ENCODE assay signal across 17 mouse cellular contexts in genomic region chr6:8668013-8668811, GRCm38 (mm10).
"Had no signal": no experiment of that assay in that cellular context is flagged by ENCODE, and none has a peak within 500 bp of the region (broad histone marks: within the 10 kb centered on the region; RNA-seq: fewer than 3 reads in every experiment).

No protein-coding gene starts in this region.

- H3K9ac ChIP-seq: kidney, embryonic 15.5 days; liver, embryonic 14.5 days; liver, postnatal 0 days; lung, embryonic 14.5 days; midbrain, embryonic 12.5 days; midbrain, embryonic 15.5 days had no signal

- H3K27ac ChIP-seq: left cerebral cortex, adult 2 months; liver, embryonic 14.5 days; macrophage; midbrain, embryonic 12.5 days; midbrain, embryonic 15.5 days had no signal

- H3K4me1 ChIP-seq: kidney, embryonic 15.5 days; midbrain, embryonic 12.5 days; midbrain, embryonic 15.5 days had no signal

- DNase-seq: kidney, adult 11 months; kidney, adult 8-10 months; kidney, postnatal 10 days; kidney, postnatal 36 days; layer of hippocampus, postnatal 36 days; liver, postnatal 0 days; lung, embryonic 14.5 days; right cerebral cortex, postnatal 25 days; thymus, adult 18-20 months; thymus, postnatal 36 days had no signal

- H3K36me3 ChIP-seq: kidney, embryonic 15.5 days; midbrain, embryonic 12.5 days; midbrain, embryonic 15.5 days had no signal

- ATAC-seq: liver, postnatal 0 days; lung, postnatal 0 days; midbrain, embryonic 15.5 days had no signal

- H3K9me3 ChIP-seq: kidney, embryonic 15.5 days; midbrain, embryonic 12.5 days; midbrain, embryonic 15.5 days had no signal

- H3K4me2 ChIP-seq: kidney, embryonic 15.5 days; lung, embryonic 14.5 days; midbrain, embryonic 12.5 days; midbrain, embryonic 15.5 days had no signal

- H3K4me3 ChIP-seq: kidney, embryonic 15.5 days; left cerebral cortex, adult 2 months; midbrain, embryonic 12.5 days; midbrain, embryonic 15.5 days had no signal

- H3K27me3 ChIP-seq: kidney, embryonic 15.5 days; midbrain, embryonic 12.5 days; midbrain, embryonic 15.5 days had no signal
